Mouse (Mus musculus): ENCODE measurements around the gene Ank. TPM values are rescaled to one million over a fixed set of nuclear protein-coding genes. Genes with fewer than 3 reads are reported as not detected.

The Ank gene
- polyA plus RNA-seq, 1 experiment from 2014 or later = 5.4 TPM

Small RNAs within 50 kb of the gene (microRNA-seq; reads per million reads assigned to microRNA genes)
- not detected for gene Mir7117

Other genes starting within 250 kb of the Ank start
- 35.1 and 36.8 TPM in 2 replicates for gene Otulin, start 164.0 kb downstream of the Ank start, polyA plus RNA-seq (2016; fragmentation: Nextera tagmentation; extraction: Ambion mirVana)
- 12.5 and 16.0 TPM in 2 replicates for gene Otulinl, start 214.9 kb downstream of the Ank start, polyA plus RNA-seq (2016; fragmentation: Nextera tagmentation; extraction: Ambion mirVana)

Measured in limb, embryonic 12.5 days (tissue).